Mouse (Mus musculus) myocyte (in vitro differentiated cells): ENCODE data around the gene Prx.

Source experiments
- MAX ChIP-seq: IDR thresholded peaks from one replicate; pipeline ENCODE4 v1.6.1; 2011; ENCODE audit warnings: low read depth, mild to moderate bottlenecking, control low read depth
- POLR2A ChIP-seq: IDR thresholded peaks from one replicate; pipeline ENCODE4 v1.6.1; 2011; ENCODE audit warnings: low read depth, mild to moderate bottlenecking, control low read depth, moderate library complexity; ENCODE audit not compliant: insufficient read length
- TCF12 ChIP-seq: IDR thresholded peaks from one replicate; pipeline ENCODE4 v1.6.1; 2011; ENCODE audit warnings: mild to moderate bottlenecking, control low read depth; ENCODE audit not compliant: poor library complexity, insufficient read depth, severe bottlenecking

- no peak for TF ChIP-seq POLR2A
- TF ChIP-seq MAX = no peak
- no peak for TF ChIP-seq TCF12
Observed at GRCm38 (mm10) chr7:27531707-27532106, 32.6 kb downstream of the Prx start.
